Mouse (Mus musculus) erythroblast, embryonic 14.5 days (primary cell): ENCODE data around the gene Pga5. TPM values are rescaled to one million over a fixed set of nuclear protein-coding genes. Genes with fewer than 3 reads are reported as not detected.

Experiments used
- H3K27me3 ChIP-seq: 2 replicates; pipeline ENCODE4 v1.6.1; 2012; ENCODE audit warnings: inconsistent platforms; ENCODE audit not compliant: control insufficient read depth
- H3K36me3 ChIP-seq: 2 replicates; pipeline ENCODE4 v1.6.1; 2012; ENCODE audit warnings: mild to moderate bottlenecking, inconsistent platforms; ENCODE audit not compliant: control insufficient read depth
- H3K4me1 ChIP-seq: 2 replicates; pipeline ENCODE4 v1.6.1; 2012; ENCODE audit warnings: inconsistent platforms; ENCODE audit not compliant: control insufficient read depth
- H3K4me3 ChIP-seq: replicated peaks from 2 replicates; pipeline ENCODE3; 2012; ENCODE audit warnings: moderate library complexity, mild to moderate bottlenecking, inconsistent platforms
- H3K9me3 ChIP-seq: 2 replicates; pipeline ENCODE4 v1.6.1; 2012; ENCODE audit warnings: low read length, inconsistent platforms, mixed read lengths; ENCODE audit not compliant: control insufficient read depth
- GATA1 ChIP-seq: IDR thresholded peaks from 2 replicates; pipeline ENCODE4 v1.6.1; 2012; ENCODE audit warnings: low read length, inconsistent platforms, mixed read lengths
- TAL1 ChIP-seq: IDR thresholded peaks from 3 replicates; pipeline ENCODE4 v1.6.1; 2012; ENCODE audit warnings: low read length, inconsistent platforms, mixed read lengths
- polyA plus RNA-seq: library from polyadenylated mRNA; stranded (reverse); fragments of >175 nt; gene quantifications from 2 replicates; pipeline ENCODE4 v1.2.3, GENCODE M21; 2012

Gene Pga5
- not detected in 2 replicates for polyA plus RNA-seq

GRCm38 (mm10) chr19:10677915-10678771 lies at the start of gene Pga5:
Gene Pga5, minus strand, starts transcription at chr19:10678071.
- no peak within 1 kb of the TSS for H3K4me3 ChIP-seq
- TF ChIP-seq TAL1 (no peak), GATA1 (no peak)
- peaks cover 17% of the 10 kb centered on the region for H3K4me1 ChIP-seq

GRCm38 (mm10) chr19:10724629-10725363 lies 46.9 kb upstream of the Pga5 start:
- H3K4me1 ChIP-seq: no peaks in the 10 kb centered on the region
- H3K27me3 ChIP-seq: no peaks in the 10 kb centered on the region
- no peak overlapping the region for H3K4me3 ChIP-seq
- H3K9me3 ChIP-seq: no peaks in the 10 kb centered on the region
- H3K36me3 ChIP-seq: no peaks in the 10 kb centered on the region
- TF ChIP-seq GATA1: no peak
- TF ChIP-seq TAL1: no peak

More at GRCm38 (mm10) chr19:10677915-10678771, at the start of gene Pga5:
- Histone ChIP-seq H3K9me3 (no peaks in the 10 kb centered on the region), H3K36me3 (no peaks in the 10 kb centered on the region), H3K27me3 (peaks cover 7% of the 10 kb centered on the region)

- TF ChIP-seq GATA1 (no peak), TAL1 (no peak)
- H3K4me1 ChIP-seq: no peaks in the 10 kb centered on the region
- H3K9me3 ChIP-seq: no peaks in the 10 kb centered on the region
- H3K4me3 ChIP-seq: no peak overlapping the region
- no peaks in the 10 kb centered on the region for H3K36me3 ChIP-seq
- H3K27me3 ChIP-seq: no peaks in the 10 kb centered on the region
Observed at GRCm38 (mm10) chr19:10723649-10724048, 45.8 kb upstream of the Pga5 start.

- no peaks in the 10 kb centered on the region for H3K4me1 ChIP-seq
- TF ChIP-seq TAL1 (no peak), GATA1 (no peak)
Observed at GRCm38 (mm10) chr19:10723084-10723483, 45.2 kb upstream of the Pga5 start.

GRCm38 (mm10) chr19:10721064-10721463 lies 43.2 kb upstream of the Pga5 start:
- no peak for TF ChIP-seq TAL1
- TF ChIP-seq GATA1: no peak
- Histone ChIP-seq H3K9me3 (no peaks in the 10 kb centered on the region), H3K36me3 (no peaks in the 10 kb centered on the region), H3K27me3 (no peaks in the 10 kb centered on the region), H3K4me3 (no peak overlapping the region), H3K4me1 (no peaks in the 10 kb centered on the region)

More at GRCm38 (mm10) chr19:10723084-10723483, 45.2 kb upstream of the Pga5 start:
- H3K27me3 ChIP-seq: no peaks in the 10 kb centered on the region
- H3K9me3 ChIP-seq: no peaks in the 10 kb centered on the region
- no peaks in the 10 kb centered on the region for H3K36me3 ChIP-seq
- H3K4me3 ChIP-seq: no peak overlapping the region

- no peaks in the 10 kb centered on the region for H3K9me3 ChIP-seq
- no peak overlapping the region for H3K4me3 ChIP-seq
- no peaks in the 10 kb centered on the region for H3K36me3 ChIP-seq
- no peaks in the 10 kb centered on the region for H3K27me3 ChIP-seq
- TF ChIP-seq GATA1 (no peak), TAL1 (no peak)
- no peaks in the 10 kb centered on the region for H3K4me1 ChIP-seq
Observed at GRCm38 (mm10) chr19:10720524-10720923, 42.7 kb upstream of the Pga5 start.

- Histone ChIP-seq H3K4me3 (no peak overlapping the region), H3K27me3 (no peaks in the 10 kb centered on the region), H3K9me3 (no peaks in the 10 kb centered on the region), H3K36me3 (no peaks in the 10 kb centered on the region), H3K4me1 (no peaks in the 10 kb centered on the region)
- TF ChIP-seq GATA1: no peak
- TF ChIP-seq TAL1: no peak
Observed at GRCm38 (mm10) chr19:10719751-10720150, 41.9 kb upstream of the Pga5 start.

- Histone ChIP-seq H3K27me3 (no peaks in the 10 kb centered on the region), H3K36me3 (peaks cover 12% of the 10 kb centered on the region), H3K4me3 (no peak overlapping the region), H3K9me3 (no peaks in the 10 kb centered on the region), H3K4me1 (no peaks in the 10 kb centered on the region)
- TF ChIP-seq GATA1: no peak
- no peak for TF ChIP-seq TAL1
Observed at GRCm38 (mm10) chr19:10718251-10718775, 40.4 kb upstream of the Pga5 start.

GRCm38 (mm10) chr19:10715476-10715875 lies 37.6 kb upstream of the Pga5 start:
- H3K9me3 ChIP-seq: no peaks in the 10 kb centered on the region
- H3K27me3 ChIP-seq: no peaks in the 10 kb centered on the region
- TF ChIP-seq GATA1: no peak
- TF ChIP-seq TAL1: no peak
- no peak overlapping the region for H3K4me3 ChIP-seq
- H3K4me1 ChIP-seq: no peaks in the 10 kb centered on the region
- H3K36me3 ChIP-seq: peaks cover 41% of the 10 kb centered on the region
